Mouse (Mus musculus): Measurements from ENCODE around the gene Anxa2.

DNA sequence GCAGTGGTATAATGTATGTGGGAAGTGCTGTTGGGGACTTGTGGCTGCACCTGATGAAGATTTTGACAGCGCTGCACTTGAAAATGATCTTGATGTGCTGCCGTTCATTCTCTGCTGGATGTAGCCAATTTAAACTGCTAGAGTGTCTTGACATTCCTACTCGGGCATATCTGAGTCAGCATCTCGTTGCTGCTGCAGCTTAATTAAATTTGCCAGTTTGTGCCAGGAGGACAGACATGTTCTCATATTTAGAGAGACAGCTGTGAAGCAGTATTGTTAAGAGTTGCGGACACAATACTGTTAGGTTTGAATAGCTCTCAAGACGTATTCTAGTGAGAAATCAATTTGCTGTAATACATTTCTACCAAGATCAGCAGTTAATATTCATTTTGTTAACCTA lies 48.7 kb upstream of the Anxa2 start:
- TF ChIP-seq POLR2A (IDR thresholded peaks at IDR 0.05; ENCODE audit: insufficient read depth, low read depth, low read length) = no peak
- TF ChIP-seq CTCF (IDR thresholded peaks at IDR 0.05; ENCODE audit: insufficient read depth, low read depth, low read length) = no peak

Data from olfactory bulb, adult 2 months (tissue).